Mouse (Mus musculus) heart, postnatal 0 days (tissue): Measurements from ENCODE around the gene Efcab12.

Experiments
- CTCF ChIP-seq: IDR thresholded peaks from 2 replicates; pipeline ENCODE4 v1.5.1; 2016; ENCODE audit warnings: antibody characterized with exemption, control low read depth, low read depth
- EP300 ChIP-seq: IDR thresholded peaks from 2 replicates; pipeline ENCODE4 v1.6.1; 2016; ENCODE audit warnings: antibody characterized with exemption, low read depth

DNA sequence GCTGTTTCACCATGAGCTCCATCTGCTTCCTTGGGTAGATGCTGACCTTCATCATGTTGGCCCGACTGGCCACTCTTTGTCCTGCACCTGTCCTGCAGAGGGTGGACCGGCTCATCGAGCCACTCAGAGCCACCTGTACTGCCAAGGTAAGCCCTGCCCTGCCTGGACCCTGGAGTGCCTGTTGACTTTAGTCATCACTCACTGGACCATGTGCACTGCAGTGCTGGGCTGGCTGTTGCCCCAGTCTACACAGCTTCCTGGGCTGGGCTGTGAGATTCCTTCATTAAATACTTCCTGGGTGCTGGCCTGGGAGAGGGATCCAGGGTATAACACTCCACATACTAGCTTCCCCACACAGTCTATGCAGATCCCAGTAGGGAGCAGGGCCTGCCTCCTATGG is 36.4 kb downstream of the Efcab12 start:
- no peak for TF ChIP-seq CTCF
- TF ChIP-seq EP300 = no peak
